Mouse (Mus musculus) megakaryocyte, embryonic 14.5 days (primary cell): ENCODE measurements around the gene Lin9. TPM values are rescaled to one million over a fixed set of nuclear protein-coding genes. Genes with fewer than 3 reads are reported as not detected.

Experiments used
- H3K27me3 ChIP-seq: replicated peaks from 2 replicates; pipeline ENCODE3; 2012; ENCODE audit warnings: inconsistent platforms
- H3K36me3 ChIP-seq: replicated peaks from 2 replicates; pipeline ENCODE3; 2012; ENCODE audit warnings: low read length, inconsistent platforms, mixed read lengths
- H3K4me1 ChIP-seq: 2 replicates; pipeline ENCODE4 v1.6.1; 2012; ENCODE audit warnings: inconsistent platforms
- H3K4me3 ChIP-seq: replicated peaks from 2 replicates; pipeline ENCODE3; 2012; ENCODE audit warnings: moderate library complexity, mild to moderate bottlenecking, inconsistent platforms
- H3K9me3 ChIP-seq: 2 replicates; pipeline ENCODE4 v1.6.1; 2012; ENCODE audit warnings: inconsistent platforms
- FLI1 ChIP-seq: IDR thresholded peaks from 2 replicates; pipeline ENCODE4 v1.6.1; 2012; ENCODE audit warnings: low read length, inconsistent platforms, mixed read lengths
- GATA1 ChIP-seq: IDR thresholded peaks from 3 replicates; pipeline ENCODE4 v1.6.1; 2012; ENCODE audit warnings: mixed read lengths, low read length, inconsistent platforms, borderline replicate concordance
- polyA plus RNA-seq: library from polyadenylated mRNA; stranded (reverse); fragments of >175 nt; gene quantifications from 2 replicates; pipeline ENCODE4 v1.2.3, GENCODE M21; 2012; ENCODE audit warnings: low replicate concordance; ENCODE audit not compliant: insufficient read depth

Lin9 gene
- polyA plus RNA-seq, 1 experiment, result 0.49 TPM

DNA sequence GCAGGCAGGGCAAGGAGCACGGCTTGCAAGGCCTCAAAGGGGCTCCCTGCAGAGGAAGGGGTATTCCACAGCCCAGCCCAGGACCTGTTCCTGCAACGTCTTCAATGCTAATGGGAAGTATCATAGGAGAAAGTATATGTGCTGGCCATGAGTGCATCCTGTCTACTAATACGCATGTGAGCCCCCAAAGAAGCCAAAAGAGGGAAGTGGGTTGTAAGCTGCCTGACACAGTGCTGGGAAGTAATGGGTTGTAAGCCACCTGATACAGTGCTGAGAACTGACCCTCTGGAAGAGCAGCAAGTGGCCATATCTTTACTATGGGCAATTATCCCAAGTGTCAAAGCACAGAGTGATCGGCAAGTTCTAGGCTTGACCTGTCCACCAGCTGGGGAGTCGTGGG, 57.1 kb downstream of the Lin9 start:
- TF ChIP-seq GATA1 (no peak), FLI1 (no peak)
- Histone ChIP-seq H3K27me3 (peaks cover 62% of the 10 kb centered on the region), H3K4me3 (no peak overlapping the region), H3K36me3 (no peaks in the 10 kb centered on the region), H3K4me1 (peaks cover 26% of the 10 kb centered on the region), H3K9me3 (no peaks in the 10 kb centered on the region)

DNA sequence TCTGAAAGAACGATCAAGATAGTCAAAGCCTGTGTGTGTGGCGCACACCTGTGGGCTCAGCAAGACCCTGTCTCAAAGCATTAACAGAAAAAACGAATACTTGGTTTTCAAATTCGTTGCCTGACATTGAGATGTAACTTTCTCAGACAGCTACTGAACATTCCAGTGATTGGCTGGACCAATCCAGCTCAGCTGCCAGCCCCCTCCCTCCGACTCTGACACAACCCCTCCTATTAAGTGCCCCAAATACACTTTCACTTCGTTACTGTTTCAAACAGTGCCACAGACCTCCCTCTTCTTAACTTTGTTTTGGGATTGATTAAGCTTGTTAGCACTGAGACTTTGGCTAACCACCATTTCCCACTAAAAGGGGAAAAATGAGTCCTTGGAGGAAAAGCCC, 62.5 kb downstream of the Lin9 start:
- TF ChIP-seq GATA1 (no peak), FLI1 (no peak)
- H3K36me3 ChIP-seq, result no peaks in the 10 kb centered on the region
- H3K4me3 ChIP-seq, result peak overlapping the region; percentile 76
- no peaks in the 10 kb centered on the region for H3K9me3 ChIP-seq
- peaks cover 36% of the 10 kb centered on the region for H3K4me1 ChIP-seq
- peaks cover 56% of the 10 kb centered on the region for H3K27me3 ChIP-seq

DNA sequence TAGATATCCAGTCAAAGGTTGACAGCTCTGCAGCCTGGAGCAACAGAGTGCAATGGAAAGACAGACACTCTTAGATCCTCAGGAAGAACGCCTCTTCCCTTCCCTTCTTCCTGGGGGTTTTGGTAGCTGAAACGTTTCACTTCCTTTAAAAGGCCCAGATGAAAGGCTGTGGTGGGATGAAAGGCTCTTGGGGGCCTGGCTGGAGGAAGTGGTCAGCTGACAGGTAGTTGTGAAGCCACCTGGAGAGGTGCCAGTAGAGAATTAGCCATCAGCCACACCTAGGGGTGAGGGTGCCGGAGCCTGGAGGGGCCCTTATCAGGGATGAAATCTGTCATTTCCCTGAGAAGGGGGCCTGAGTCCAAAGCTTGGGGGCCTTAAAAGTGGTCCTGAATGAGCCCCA, 66.4 kb downstream of the Lin9 start:
- no peak for TF ChIP-seq GATA1
- no peak for TF ChIP-seq FLI1

DNA sequence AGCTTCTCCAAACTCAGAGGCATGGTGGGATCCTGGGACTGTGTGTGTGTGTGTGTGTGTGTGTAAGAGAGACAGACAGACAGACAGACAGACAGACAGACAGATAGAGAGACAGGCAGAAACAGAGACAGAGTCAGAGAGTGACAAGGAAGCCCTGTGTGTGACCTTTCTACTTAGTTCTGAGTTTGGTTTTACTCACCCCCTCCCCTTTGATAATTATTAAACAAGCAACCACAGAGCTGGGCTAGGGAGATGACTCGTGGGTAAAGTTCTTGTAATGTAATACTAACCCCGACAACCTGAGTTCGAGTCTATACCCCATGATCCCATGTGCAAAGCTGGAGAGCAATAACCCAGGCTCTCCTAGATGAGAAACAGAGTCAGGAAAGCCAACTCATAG, 66.9 kb downstream of the Lin9 start:
- Histone ChIP-seq H3K27me3 (peaks cover 45% of the 10 kb centered on the region), H3K4me1 (peaks cover 44% of the 10 kb centered on the region), H3K9me3 (no peaks in the 10 kb centered on the region), H3K4me3 (no peak overlapping the region), H3K36me3 (no peaks in the 10 kb centered on the region)
- TF ChIP-seq FLI1 (no peak), GATA1 (no peak)

More for the DNA sequence above, 66.4 kb downstream of the Lin9 start:
- Histone ChIP-seq H3K4me3 (no peak overlapping the region), H3K9me3 (no peaks in the 10 kb centered on the region), H3K4me1 (peaks cover 48% of the 10 kb centered on the region), H3K36me3 (no peaks in the 10 kb centered on the region), H3K27me3 (peaks cover 49% of the 10 kb centered on the region)

DNA sequence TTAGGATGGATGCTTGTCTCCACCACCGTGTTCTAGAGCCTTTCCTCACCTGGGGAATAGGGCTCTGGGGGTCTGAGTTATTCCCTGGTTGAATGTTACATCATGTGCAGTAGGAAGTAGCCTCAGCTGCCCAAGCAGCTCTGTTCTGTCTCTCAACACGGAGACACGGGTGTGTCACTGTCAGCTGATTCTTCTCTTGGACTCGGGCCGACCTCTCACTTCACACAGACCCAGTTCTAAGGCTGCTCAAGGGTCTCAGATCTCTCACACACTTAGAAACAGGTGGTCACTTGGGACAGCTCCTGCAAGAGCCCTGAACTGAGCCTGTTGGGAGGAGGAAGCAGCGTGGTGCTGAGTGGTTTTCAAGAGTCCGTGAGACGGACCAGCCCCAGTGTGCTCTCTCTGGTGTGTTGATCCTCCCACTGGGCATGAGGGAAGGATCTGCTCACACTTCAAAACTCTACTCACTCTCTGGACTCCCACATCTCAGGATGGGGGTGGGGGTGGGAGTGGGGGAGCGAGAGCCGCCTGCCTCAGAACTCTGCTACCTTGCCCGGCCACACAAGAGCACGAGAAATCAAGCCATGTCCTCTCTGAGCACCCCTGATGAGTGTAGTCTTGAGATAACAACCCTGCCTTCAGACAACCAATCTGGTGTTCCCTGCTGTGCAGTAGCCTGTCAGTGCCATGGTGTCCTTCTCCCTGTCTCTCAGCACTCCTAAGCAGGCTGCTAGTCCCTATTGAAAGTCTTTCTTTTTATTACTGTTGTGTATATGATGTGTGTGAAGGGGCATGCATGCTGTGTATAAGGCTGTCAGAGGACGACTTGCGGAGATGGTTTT, 68.2 kb downstream of the Lin9 start:
- no peak for TF ChIP-seq GATA1
- no peak for TF ChIP-seq FLI1
- no peaks in the 10 kb centered on the region for H3K9me3 ChIP-seq
- peaks cover 35% of the 10 kb centered on the region for H3K27me3 ChIP-seq
- H3K4me3 ChIP-seq, result no peak overlapping the region
- peaks cover 37% of the 10 kb centered on the region for H3K4me1 ChIP-seq
- no peaks in the 10 kb centered on the region for H3K36me3 ChIP-seq

DNA sequence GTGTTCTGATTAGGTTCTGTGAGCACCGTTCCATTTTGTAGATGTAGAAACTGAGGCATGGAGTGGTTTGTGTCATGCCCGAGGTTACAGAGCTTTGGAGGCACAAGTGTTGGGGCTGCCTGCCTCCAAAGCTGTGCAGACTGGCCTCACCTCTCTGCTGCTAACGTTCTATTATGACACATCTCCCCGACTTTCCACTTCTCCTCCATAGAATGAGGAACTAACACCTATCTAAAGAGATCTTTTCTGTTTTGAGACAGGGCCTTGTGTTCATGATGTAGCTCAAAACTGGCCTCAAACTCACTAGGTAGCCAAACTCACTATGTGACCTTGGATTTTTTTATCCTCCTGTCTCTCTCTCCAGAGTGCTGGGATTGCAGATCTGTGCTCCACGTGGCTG, 77.8 kb downstream of the Lin9 start:
- peaks cover 24% of the 10 kb centered on the region for H3K4me1 ChIP-seq
- H3K36me3 ChIP-seq, result no peaks in the 10 kb centered on the region
- no peak overlapping the region for H3K4me3 ChIP-seq
- peaks cover 11% of the 10 kb centered on the region for H3K27me3 ChIP-seq
- no peaks in the 10 kb centered on the region for H3K9me3 ChIP-seq
- TF ChIP-seq FLI1 (no peak), GATA1 (no peak)

DNA sequence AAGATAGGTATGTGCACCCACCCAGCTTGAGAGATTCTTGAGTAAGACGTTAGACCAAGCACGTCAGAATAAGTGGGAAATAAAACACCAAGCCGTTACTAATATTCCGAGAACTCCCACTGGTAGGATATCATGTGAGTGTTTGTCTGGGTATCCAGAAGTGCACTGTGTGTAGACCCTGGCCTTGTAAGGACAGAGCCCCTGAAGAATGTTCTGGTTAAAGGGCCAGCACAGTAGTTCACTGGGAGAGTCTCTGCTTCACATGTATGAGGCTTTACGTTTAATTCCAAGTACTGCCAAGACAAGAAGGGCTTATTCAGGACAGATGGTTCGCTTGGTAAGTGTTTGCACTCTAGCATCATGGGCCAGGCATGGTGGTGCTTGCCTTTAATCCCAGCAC, 78.5 kb downstream of the Lin9 start:
- no peak for TF ChIP-seq GATA1
- TF ChIP-seq FLI1, result no peak
- Histone ChIP-seq H3K4me1 (peaks cover 24% of the 10 kb centered on the region), H3K27me3 (peaks cover 8% of the 10 kb centered on the region), H3K9me3 (no peaks in the 10 kb centered on the region), H3K4me3 (no peak overlapping the region), H3K36me3 (no peaks in the 10 kb centered on the region)

DNA sequence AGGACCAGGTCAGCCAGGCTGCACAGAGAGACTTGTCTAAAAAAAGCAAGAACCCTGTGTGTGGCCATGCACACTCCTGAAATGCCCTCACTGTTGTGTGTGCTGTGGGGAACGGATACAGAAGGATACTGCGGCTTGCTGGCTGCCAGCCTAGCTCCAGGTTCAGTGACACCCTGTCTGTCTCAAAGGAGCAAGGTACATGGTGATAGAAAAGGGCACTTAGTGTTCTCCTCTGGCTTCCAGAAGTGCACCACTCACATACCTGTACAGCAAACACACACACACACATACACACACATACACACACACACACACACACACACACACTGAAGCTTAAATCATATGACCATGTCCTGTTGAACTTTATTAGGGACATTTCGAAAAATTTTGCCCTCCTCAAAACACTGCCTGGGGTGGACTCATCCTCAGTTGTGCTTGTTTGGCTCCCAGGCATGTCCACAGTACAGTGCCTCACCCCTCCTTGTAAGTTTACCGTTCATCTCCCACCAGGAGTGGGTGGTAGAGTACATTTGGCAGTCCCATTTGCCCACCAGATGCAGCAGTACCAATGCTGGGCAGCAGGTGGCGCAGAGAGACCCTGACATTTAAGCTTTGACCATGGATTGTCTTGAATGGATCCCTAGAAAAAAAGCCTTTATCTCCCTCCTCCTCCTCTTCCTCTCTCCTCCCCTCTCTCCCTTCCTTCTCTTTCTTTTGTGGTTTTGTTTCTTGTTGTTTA, 79.2 kb downstream of the Lin9 start:
- TF ChIP-seq FLI1 (no peak), GATA1 (no peak)
- Histone ChIP-seq H3K9me3 (no peaks in the 10 kb centered on the region), H3K4me3 (no peak overlapping the region), H3K27me3 (peaks cover 5% of the 10 kb centered on the region), H3K36me3 (no peaks in the 10 kb centered on the region), H3K4me1 (peaks cover 30% of the 10 kb centered on the region)

DNA sequence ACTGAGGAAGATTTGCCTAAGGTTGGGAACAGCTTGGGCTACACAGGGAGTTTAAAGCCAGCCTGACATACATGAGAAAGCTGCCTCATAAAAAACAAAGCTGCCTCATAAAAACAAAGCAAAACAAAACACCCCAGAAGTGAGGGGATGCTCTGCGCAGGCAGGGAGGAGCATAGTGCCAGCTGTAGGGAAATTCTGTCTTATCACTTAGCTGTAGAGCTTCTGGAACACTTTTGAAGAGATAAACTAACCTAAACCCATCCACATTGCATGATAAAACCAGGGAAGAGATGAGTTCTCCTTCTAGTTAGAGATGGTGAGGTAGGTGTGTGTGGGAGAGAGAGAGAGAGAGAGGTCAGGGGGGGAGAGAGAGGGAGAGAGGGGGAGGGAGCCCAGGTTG, 81.7 kb downstream of the Lin9 start:
- no peaks in the 10 kb centered on the region for H3K9me3 ChIP-seq
- TF ChIP-seq FLI1 (no peak), GATA1 (no peak)
- H3K4me3 ChIP-seq, result no peak overlapping the region
- H3K4me1 ChIP-seq, result peaks cover 42% of the 10 kb centered on the region
- H3K27me3 ChIP-seq, result peaks cover 3% of the 10 kb centered on the region
- no peaks in the 10 kb centered on the region for H3K36me3 ChIP-seq

DNA sequence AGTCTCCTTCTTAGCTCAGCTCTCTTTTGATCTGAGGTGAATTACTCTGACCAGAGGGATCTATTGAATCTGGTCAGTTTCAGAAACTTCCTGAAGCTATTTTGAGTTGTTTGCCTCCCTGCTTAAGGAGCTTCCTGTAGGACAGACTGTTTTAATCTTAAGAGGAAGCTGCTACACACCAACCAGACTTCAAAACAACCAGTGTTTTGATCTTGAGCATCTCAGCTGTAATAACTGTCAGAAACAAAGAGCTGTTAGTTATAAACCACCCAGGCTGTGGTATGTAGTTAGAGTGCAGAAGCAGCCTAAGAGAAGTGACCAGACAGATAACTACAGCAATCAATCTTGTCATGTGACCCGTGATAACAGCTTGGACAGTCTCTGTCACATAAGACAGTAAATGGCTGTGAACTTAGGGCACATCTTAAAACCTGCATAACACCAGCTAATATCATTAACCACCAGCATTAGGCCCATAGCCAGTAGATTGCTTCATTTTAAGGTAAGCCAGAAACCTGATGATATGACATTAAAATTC, 82.8 kb downstream of the Lin9 start:
- H3K27me3 ChIP-seq, result peaks cover 1% of the 10 kb centered on the region
- TF ChIP-seq GATA1, result no peak
- no peak for TF ChIP-seq FLI1
- no peak overlapping the region for H3K4me3 ChIP-seq
- no peaks in the 10 kb centered on the region for H3K9me3 ChIP-seq
- peaks cover 54% of the 10 kb centered on the region for H3K4me1 ChIP-seq
- no peaks in the 10 kb centered on the region for H3K36me3 ChIP-seq
